Mouse (Mus musculus): Measurements from ENCODE around the gene Ppp1r32. TPM values are rescaled to one million over a fixed set of nuclear protein-coding genes. Genes with fewer than 3 reads are reported as not detected.

Ppp1r32 gene
- polyA plus RNA-seq, 1 experiment from 2014 or later: 27.8 TPM

DNA sequence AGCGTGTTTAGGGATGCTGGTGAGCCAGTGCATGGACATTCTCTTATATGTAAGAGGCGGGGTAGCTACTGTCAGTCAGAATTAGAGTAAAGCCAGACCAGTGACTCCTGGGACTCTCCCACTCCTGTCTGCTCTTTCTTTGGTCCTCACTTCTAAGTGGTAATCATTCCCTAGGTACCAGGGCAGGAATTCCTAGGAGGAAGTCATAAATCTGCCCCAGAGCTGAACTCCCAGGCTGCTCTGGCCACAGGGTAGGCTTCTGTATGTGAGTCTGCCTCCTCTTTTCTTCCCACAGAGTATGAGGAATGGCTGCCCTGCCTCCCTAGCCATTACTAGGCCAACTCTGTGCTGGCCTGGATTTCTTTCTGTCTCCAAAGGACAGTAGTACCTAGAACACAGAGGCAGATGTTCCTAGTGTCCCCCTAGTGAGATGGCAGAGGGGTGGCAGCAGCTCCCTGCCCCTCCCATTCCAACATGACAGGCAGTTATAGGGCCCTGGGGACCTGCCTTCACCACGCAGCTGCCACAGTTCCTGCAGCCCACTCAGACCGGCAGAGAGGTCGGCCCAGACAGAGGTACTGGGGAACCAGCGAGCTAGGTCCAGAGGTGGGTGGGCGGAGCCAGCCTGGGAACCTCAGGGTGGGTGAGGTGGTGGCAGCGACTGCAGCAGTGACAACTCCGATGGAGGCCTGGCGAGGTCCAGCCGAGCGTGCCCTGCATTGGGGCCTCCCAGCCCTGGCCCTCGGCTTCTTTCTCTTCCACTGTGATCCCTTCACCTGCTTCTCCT, 57.1 kb downstream of the Ppp1r32 start:
- no peaks in the 10 kb centered on the region for H3K4me1 ChIP-seq (replicated peaks; ENCODE audit: control insufficient read depth, insufficient read depth, low read length)
- WGBS: 52% methylated on average over 12 of the region's 13 CpGs
- no peak overlapping the region for H3K27ac ChIP-seq (ENCODE audit: low read depth, low read length)
- no peak overlapping the region for H3K4me2 ChIP-seq (replicated peaks; ENCODE audit: low read depth)
- TF ChIP-seq CTCF (IDR thresholded peaks at IDR 0.05; ENCODE audit: low read depth): no peak
- no peak overlapping the region for H3K4me3 ChIP-seq (ENCODE audit: low read depth, low read length)
- no peak overlapping the region for H3K9ac ChIP-seq (ENCODE audit: low read depth, low read length)
- ATAC-seq: no peak
- H3K36me3 ChIP-seq (ENCODE audit: control insufficient read depth, insufficient read depth): no peaks in the 10 kb centered on the region; the same call in 1 of the 2 replicates
- no peaks in the 10 kb centered on the region for H3K9me3 ChIP-seq (ENCODE audit: control insufficient read depth)
- no peaks in the 10 kb centered on the region; the same call in 1 of the 2 replicates for H3K27me3 ChIP-seq (replicated peaks; ENCODE audit: control insufficient read depth, insufficient read depth, low read length)

GRCm38 (mm10) chr19:10424751-10425150, 58.0 kb downstream of the Ppp1r32 start:
- TF ChIP-seq CTCF (IDR thresholded peaks at IDR 0.05; ENCODE audit: low read depth): no peak
- H3K4me2 ChIP-seq (replicated peaks; ENCODE audit: low read depth): no peak overlapping the region
- ATAC-seq: no peak
- H3K4me1 ChIP-seq (replicated peaks; ENCODE audit: control insufficient read depth, insufficient read depth, low read length): no peaks in the 10 kb centered on the region
- 34% methylated on average over 1 of the region's 1 CpGs for WGBS
- H3K4me3 ChIP-seq (ENCODE audit: low read depth, low read length): no peak overlapping the region
- H3K27ac ChIP-seq (ENCODE audit: low read depth, low read length): no peak overlapping the region
- H3K27me3 ChIP-seq (replicated peaks; ENCODE audit: control insufficient read depth, insufficient read depth, low read length): no peaks in the 10 kb centered on the region; the same call in 1 of the 2 replicates
- H3K9me3 ChIP-seq (ENCODE audit: control insufficient read depth): no peaks in the 10 kb centered on the region
- H3K9ac ChIP-seq (ENCODE audit: low read depth, low read length): no peak overlapping the region
- no peaks in the 10 kb centered on the region; the same call in 1 of the 2 replicates for H3K36me3 ChIP-seq (ENCODE audit: control insufficient read depth, insufficient read depth)

Other genes with a start within 250 kb of the Ppp1r32 start
- 4.1 and 4.5 TPM in 2 replicates for gene Myrf, start 242.2 kb downstream of the Ppp1r32 start, polyA plus RNA-seq (2015; fragmentation: Nextera tagmentation; extraction: Ambion mirVana)
- gene Dagla, start 178.1 kb downstream of the Ppp1r32 start, polyA plus RNA-seq (2015; fragmentation: Nextera tagmentation; extraction: Ambion mirVana): 1.3 TPM in 2 replicates
- 1.9 TPM in 2 replicates for gene Syt7, start 93.8 kb downstream of the Ppp1r32 start, polyA plus RNA-seq (2015; fragmentation: Nextera tagmentation; extraction: Ambion mirVana)
- gene Lrrc10b, start 25.5 kb downstream of the Ppp1r32 start, polyA plus RNA-seq (2015; fragmentation: Nextera tagmentation; extraction: Ambion mirVana): 12.5 and 14.3 TPM in 2 replicates
- 17.7 and 18.1 TPM in 2 replicates for gene Cpsf7, start 42.3 kb upstream of the Ppp1r32 start, polyA plus RNA-seq (2015; fragmentation: Nextera tagmentation; extraction: Ambion mirVana)
- 42.5 and 46.3 TPM in 2 replicates for gene Sdhaf2, start 43.2 kb upstream of the Ppp1r32 start, polyA plus RNA-seq (2015; fragmentation: Nextera tagmentation; extraction: Ambion mirVana)
- gene Tmem216, start 73.3 kb upstream of the Ppp1r32 start, polyA plus RNA-seq (2015; fragmentation: Nextera tagmentation; extraction: Ambion mirVana): 11.0 and 12.2 TPM in 2 replicates
- 23.2 and 24.3 TPM in 2 replicates for gene Cyb561a3, start 94.2 kb upstream of the Ppp1r32 start, polyA plus RNA-seq (2015; fragmentation: Nextera tagmentation; extraction: Ambion mirVana)
- gene Tmem138, start 94.4 kb upstream of the Ppp1r32 start, polyA plus RNA-seq (2015; fragmentation: Nextera tagmentation; extraction: Ambion mirVana): 10.7 and 10.8 TPM in 2 replicates
- gene Ddb1, start 122.4 kb upstream of the Ppp1r32 start, polyA plus RNA-seq (2015; fragmentation: Nextera tagmentation; extraction: Ambion mirVana): 97.9 and 100 TPM in 2 replicates
- gene Tkfc, start 122.7 kb upstream of the Ppp1r32 start, polyA plus RNA-seq (2015; fragmentation: Nextera tagmentation; extraction: Ambion mirVana): 76.4 and 83.9 TPM in 2 replicates
- 7.1 and 8.4 TPM in 2 replicates for gene Vwce, start 151.3 kb upstream of the Ppp1r32 start, polyA plus RNA-seq (2015; fragmentation: Nextera tagmentation; extraction: Ambion mirVana)
- gene Pga5, start 195.1 kb upstream of the Ppp1r32 start, polyA plus RNA-seq (2015; fragmentation: Nextera tagmentation; extraction: Ambion mirVana): 5.0 and 24.6 TPM in 2 replicates
- gene Vps37c, start 205.8 kb upstream of the Ppp1r32 start, polyA plus RNA-seq (2015; fragmentation: Nextera tagmentation; extraction: Ambion mirVana): 31.3 and 32.2 TPM in 2 replicates

Data from intestine, postnatal 0 days (tissue).